Mouse (Mus musculus) ovary, adult 2 months (tissue): Measurements from ENCODE around the gene Olfr228. TPM values are rescaled to one million over a fixed set of nuclear protein-coding genes. Genes with fewer than 3 reads are reported as not detected.

Experiments used
- polyA plus RNA-seq: library from polyadenylated mRNA; depleted of rRNA; stranded (reverse); fragments of >200 nt; gene quantifications from 2 replicates; pipeline ENCODE4 v1.2.3, GENCODE M21; 2012; rRNA removed

Olfr228 gene
- not detected in 2 replicates for polyA plus RNA-seq

GRCm38 (mm10) chr2:86487286-86487685 lies at the start of gene Olfr228:
Gene Olfr228 (minus strand): TSS chr2:86487386.

GRCm38 (mm10) chr2:86508161-86508560 lies 21.0 kb upstream of the Olfr228 start, which contains the start of gene Olfr1076:
Gene Olfr1076 (plus strand): TSS chr2:86508461.

GRCm38 (mm10) chr2:86456169-86456568 lies 31.0 kb downstream of the Olfr228 start, which contains the start of gene Olfr1066:
Gene Olfr1066 (minus strand): TSS chr2:86456269.

GRCm38 (mm10) chr2:86450491-86450890 lies 36.7 kb downstream of the Olfr228 start, which contains the start of gene Olfr1065:
Gene Olfr1065 (minus strand): TSS chr2:86450591.

Other genes starting within 250 kb of the Olfr228 start
- not detected in 2 replicates for gene Olfr1048, start 247.1 kb downstream of the Olfr228 start, polyA plus RNA-seq
- not detected in 2 replicates for gene Olfr1049, start 229.1 kb downstream of the Olfr228 start, polyA plus RNA-seq
- gene Olfr1051, start 208.3 kb downstream of the Olfr228 start, polyA plus RNA-seq: not detected in 2 replicates
- gene Olfr1052, start 194.9 kb downstream of the Olfr228 start, polyA plus RNA-seq: not detected in 2 replicates
- not detected in 2 replicates for gene Olfr1053, start 172.1 kb downstream of the Olfr228 start, polyA plus RNA-seq
- gene Olfr1054, start 152.0 kb downstream of the Olfr228 start, polyA plus RNA-seq: not detected in 2 replicates
- gene Olfr1055, start 137.1 kb downstream of the Olfr228 start, polyA plus RNA-seq: not detected in 2 replicates
- not detected in 2 replicates for gene Olfr1056, start 124.9 kb downstream of the Olfr228 start, polyA plus RNA-seq
- not detected in 2 replicates for gene Olfr1057, start 109.0 kb downstream of the Olfr228 start, polyA plus RNA-seq
- not detected in 2 replicates for gene Olfr1058, start 98.8 kb downstream of the Olfr228 start, polyA plus RNA-seq
- gene Olfr1061, start 73.3 kb downstream of the Olfr228 start, polyA plus RNA-seq: not detected in 2 replicates
- gene Olfr1062, start 60.6 kb downstream of the Olfr228 start, polyA plus RNA-seq: not detected in 2 replicates
- gene Olfr1065, start 36.8 kb downstream of the Olfr228 start, polyA plus RNA-seq: not detected in 2 replicates
- gene Olfr1066, start 31.1 kb downstream of the Olfr228 start, polyA plus RNA-seq: not detected in 2 replicates
- gene Olfr1076, start 21.1 kb upstream of the Olfr228 start, polyA plus RNA-seq: not detected in 2 replicates
- not detected in 2 replicates for gene Olfr1079, start 55.1 kb upstream of the Olfr228 start, polyA plus RNA-seq
- not detected in 2 replicates for gene Olfr1080, start 70.8 kb upstream of the Olfr228 start, polyA plus RNA-seq
- not detected in 2 replicates for gene Olfr1082, start 111.6 kb upstream of the Olfr228 start, polyA plus RNA-seq
- not detected in 2 replicates for gene Olfr1084, start 152.3 kb upstream of the Olfr228 start, polyA plus RNA-seq
- not detected in 2 replicates for gene Olfr1085, start 174.6 kb upstream of the Olfr228 start, polyA plus RNA-seq
- gene Olfr1086, start 192.7 kb upstream of the Olfr228 start, polyA plus RNA-seq: not detected in 2 replicates
- gene Olfr1087, start 211.0 kb upstream of the Olfr228 start, polyA plus RNA-seq: not detected in 2 replicates
- gene Olfr1089, start 246.3 kb upstream of the Olfr228 start, polyA plus RNA-seq: not detected in 2 replicates